Mouse (Mus musculus) lung, postnatal 0 days (tissue): ENCODE data around the gene Chrm4. TPM values are rescaled to one million over a fixed set of nuclear protein-coding genes. Genes with fewer than 3 reads are reported as not detected.

Source experiments
- ATAC-seq: fragments of 200-750 bp; cut with Nextera tagmentation; 2 replicates; pipeline ENCODE4 v1.8.0; 2017; ENCODE audit warnings: moderate library complexity
- DNase-seq: peaks from one replicate; pipeline ENCODE4 v3.0.0-alpha.2; 2016; ENCODE audit warnings: low spot score
- H3K27ac ChIP-seq: fragments of 300-500 bp; sonication (generic); 2 replicates; pipeline ENCODE4 v1.5.1; 2014; ENCODE audit warnings: antibody characterized with exemption, mild to moderate bottlenecking, low read length, mixed read lengths
- H3K27me3 ChIP-seq: fragments of 300-500 bp; sonication (generic); replicated peaks from 2 replicates; pipeline ENCODE4 v1.6.1; 2014; ENCODE audit warnings: low read length, mixed read lengths; ENCODE audit not compliant: insufficient read depth
- H3K36me3 ChIP-seq: fragments of 300-500 bp; sonication (generic); 2 replicates; pipeline ENCODE4 v1.6.1; 2014; ENCODE audit warnings: low read length, mixed read lengths; ENCODE audit not compliant: insufficient read depth
- H3K4me1 ChIP-seq: fragments of 300-500 bp; sonication (generic); 2 replicates; pipeline ENCODE4 v1.6.1; 2014; ENCODE audit warnings: antibody characterized with exemption, low read depth, low read length, mixed read lengths; ENCODE audit not compliant: insufficient read depth
- H3K4me2 ChIP-seq: fragments of 300-500 bp; sonication (generic); replicated peaks from 2 replicates; pipeline ENCODE4 v1.6.1; 2014; ENCODE audit warnings: low read depth, mild to moderate bottlenecking, low read length, moderate library complexity, mixed read lengths
- H3K4me3 ChIP-seq: fragments of 300-500 bp; sonication (generic); 2 replicates; pipeline ENCODE4 v1.5.1; 2014; ENCODE audit warnings: low read depth, low read length
- H3K9ac ChIP-seq: fragments of 300-500 bp; sonication (generic); replicated peaks from 2 replicates; pipeline ENCODE4 v1.6.1; 2014; ENCODE audit warnings: low read depth, mild to moderate bottlenecking
- H3K9me3 ChIP-seq: fragments of 300-500 bp; sonication (generic); 2 replicates; pipeline ENCODE4 v1.6.1; 2016; ENCODE audit warnings: low read length, mixed read lengths
- CTCF ChIP-seq: IDR thresholded peaks from 2 replicates; pipeline ENCODE4 v1.5.1; 2016; ENCODE audit warnings: antibody characterized with exemption, mild to moderate bottlenecking
- EP300 ChIP-seq: IDR thresholded peaks from 2 replicates; pipeline ENCODE4 v1.6.1; 2016; ENCODE audit warnings: antibody characterized with exemption, mild to moderate bottlenecking, control low read depth
- WGBS: fragments of 180-500 bp; shearing (Covaris S2); extraction: QIAGEN DNeasy Blood & Tissue Kit; methylation state at CpG from one replicate; pipeline ENCODE4 v1.1.7; 2014; 5-methylcytosine and 5-hydroxymethylcytosine counted together
- polyA plus RNA-seq: library from polyadenylated mRNA; unstranded; fragments of >200 nt; fragmentation: Nextera tagmentation; extraction: Ambion mirVana; gene quantifications from 2 replicates; pipeline ENCODE4 v1.2.1, GENCODE M21; 2015

The Chrm4 gene
- polyA plus RNA-seq, 1 experiment from 2014 or later, result 0.16 TPM

DNA sequence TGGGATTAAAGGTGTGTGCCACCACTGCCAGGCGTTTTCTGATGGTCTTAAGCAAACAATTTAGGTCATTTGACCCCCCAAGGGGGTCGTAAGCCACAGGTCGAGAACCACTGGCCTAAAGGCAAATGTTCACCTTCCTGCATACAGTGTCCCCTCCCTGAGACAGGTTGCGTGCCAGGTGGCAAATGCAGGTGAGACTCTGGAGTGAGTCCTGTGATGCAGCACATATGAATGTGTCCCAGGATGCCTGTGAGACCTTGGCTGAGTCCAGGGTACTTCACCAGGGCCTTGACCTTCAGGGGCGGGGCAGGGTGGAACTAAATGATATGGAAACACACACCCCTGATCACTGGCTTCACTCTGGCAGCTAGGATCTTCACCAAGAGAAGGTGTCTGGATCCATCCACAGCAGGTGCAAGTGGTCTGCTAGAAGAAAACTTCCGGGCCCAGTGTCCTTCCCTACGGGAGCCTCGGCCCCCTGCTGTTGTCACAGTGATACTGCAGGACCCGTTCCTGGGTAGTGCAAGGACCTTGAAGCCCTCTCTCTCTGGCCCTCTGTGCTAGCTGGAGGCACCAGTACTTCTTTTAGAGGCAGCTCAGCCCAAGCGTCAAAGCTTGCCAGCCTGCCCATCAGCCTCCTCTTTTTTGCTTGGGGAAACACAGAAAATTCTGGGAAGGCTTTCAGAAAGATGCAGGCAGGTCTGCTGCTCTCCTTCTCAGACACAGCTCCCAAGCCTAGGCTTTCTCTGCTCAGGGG lies 31.8 kb downstream of the Chrm4 start:
- Histone ChIP-seq H3K9me3 (no peaks in the 10 kb centered on the region), H3K9ac (no peak overlapping the region), H3K27ac (no peak overlapping the region), H3K4me3 (no peak overlapping the region), H3K4me1 (peaks cover 27% of the 10 kb centered on the region), H3K4me2 (no peak overlapping the region), H3K27me3 (no peaks in the 10 kb centered on the region), H3K36me3 (no peaks in the 10 kb centered on the region)
- ATAC-seq (no peak), DNase-seq (peak; percentile 72)
- WGBS, result 42% methylated on average over 10 of the region's 10 CpGs
- TF ChIP-seq EP300 (no peak), CTCF (peak; percentile 87)

DNA sequence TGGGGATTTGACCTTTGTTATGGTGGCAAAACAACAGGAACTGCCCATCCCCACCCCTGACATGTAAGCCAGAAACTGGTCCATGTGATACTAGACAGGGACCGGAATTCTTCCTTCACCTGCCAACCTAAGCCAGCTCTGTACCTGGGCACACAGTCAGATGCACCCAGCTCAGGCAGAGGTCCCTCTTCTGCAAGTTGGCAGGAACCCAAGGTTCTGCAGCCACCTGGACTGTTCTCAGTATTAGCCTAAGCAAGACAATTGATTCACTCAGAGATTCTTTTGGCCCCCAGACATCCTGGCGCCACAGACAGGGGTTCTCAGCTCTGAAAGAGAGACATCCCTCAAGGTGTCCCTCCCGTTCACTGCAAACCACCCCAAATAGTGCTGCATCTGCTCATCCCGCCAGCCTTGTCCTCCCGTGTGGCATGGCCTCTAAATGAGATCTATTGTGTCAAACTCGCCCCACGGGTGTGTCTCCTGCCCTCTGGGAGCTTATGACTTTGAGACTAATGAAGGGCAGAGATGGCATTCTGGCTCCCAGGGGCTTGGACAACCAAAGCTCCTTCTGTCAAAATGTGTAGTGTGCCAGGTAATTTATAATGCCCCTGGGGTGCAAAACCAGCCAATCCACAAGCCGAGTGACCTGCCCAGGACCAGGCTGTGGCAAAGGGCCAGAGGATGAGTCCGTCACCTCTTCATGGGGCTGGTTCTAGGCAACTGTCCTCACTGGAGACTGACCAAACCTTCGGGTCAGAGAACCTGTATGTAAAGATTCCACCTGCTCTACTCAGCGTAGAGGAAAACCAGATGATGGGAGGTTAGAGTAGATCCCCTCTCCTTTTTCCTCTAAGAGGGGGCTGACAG lies 32.7 kb downstream of the Chrm4 start:
- Histone ChIP-seq H3K27me3 (no peaks in the 10 kb centered on the region), H3K36me3 (no peaks in the 10 kb centered on the region), H3K9ac (no peak overlapping the region), H3K27ac (no peak overlapping the region), H3K4me1 (peaks cover 27% of the 10 kb centered on the region), H3K4me3 (no peak overlapping the region), H3K9me3 (no peaks in the 10 kb centered on the region), H3K4me2 (no peak overlapping the region)
- ATAC-seq, result no peak
- 71% methylated on average over 11 of the region's 11 CpGs for WGBS
- TF ChIP-seq EP300 (no peak), CTCF (no peak)
- no peak for DNase-seq

DNA sequence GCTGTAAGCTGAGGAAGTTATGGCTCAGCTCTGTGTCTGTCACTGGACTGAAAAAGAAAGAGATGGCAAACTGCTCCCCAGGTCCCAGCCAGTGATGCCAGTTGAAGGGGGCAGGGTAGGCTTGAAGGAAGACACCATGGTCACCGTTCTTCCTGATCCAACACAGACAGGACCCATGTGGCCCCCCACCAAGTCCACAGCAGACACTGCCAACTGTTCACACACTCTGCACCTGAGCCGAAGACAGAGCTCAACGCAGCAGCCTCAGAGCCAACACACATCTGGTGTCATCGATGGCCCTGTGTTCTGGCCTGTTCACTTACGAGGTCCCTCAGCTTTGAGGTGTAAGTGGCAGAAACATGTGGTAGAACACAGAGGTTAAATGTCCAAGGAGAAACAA lies 33.4 kb downstream of the Chrm4 start:
- Histone ChIP-seq H3K4me2 (no peak overlapping the region), H3K27ac (no peak overlapping the region), H3K4me1 (peaks cover 21% of the 10 kb centered on the region), H3K9me3 (no peaks in the 10 kb centered on the region), H3K4me3 (no peak overlapping the region), H3K9ac (no peak overlapping the region), H3K27me3 (no peaks in the 10 kb centered on the region), H3K36me3 (no peaks in the 10 kb centered on the region)
- no peak for DNase-seq
- TF ChIP-seq CTCF (no peak), EP300 (no peak)
- ATAC-seq, result no peak
- WGBS, result 85% methylated on average over 5 of the region's 5 CpGs

DNA sequence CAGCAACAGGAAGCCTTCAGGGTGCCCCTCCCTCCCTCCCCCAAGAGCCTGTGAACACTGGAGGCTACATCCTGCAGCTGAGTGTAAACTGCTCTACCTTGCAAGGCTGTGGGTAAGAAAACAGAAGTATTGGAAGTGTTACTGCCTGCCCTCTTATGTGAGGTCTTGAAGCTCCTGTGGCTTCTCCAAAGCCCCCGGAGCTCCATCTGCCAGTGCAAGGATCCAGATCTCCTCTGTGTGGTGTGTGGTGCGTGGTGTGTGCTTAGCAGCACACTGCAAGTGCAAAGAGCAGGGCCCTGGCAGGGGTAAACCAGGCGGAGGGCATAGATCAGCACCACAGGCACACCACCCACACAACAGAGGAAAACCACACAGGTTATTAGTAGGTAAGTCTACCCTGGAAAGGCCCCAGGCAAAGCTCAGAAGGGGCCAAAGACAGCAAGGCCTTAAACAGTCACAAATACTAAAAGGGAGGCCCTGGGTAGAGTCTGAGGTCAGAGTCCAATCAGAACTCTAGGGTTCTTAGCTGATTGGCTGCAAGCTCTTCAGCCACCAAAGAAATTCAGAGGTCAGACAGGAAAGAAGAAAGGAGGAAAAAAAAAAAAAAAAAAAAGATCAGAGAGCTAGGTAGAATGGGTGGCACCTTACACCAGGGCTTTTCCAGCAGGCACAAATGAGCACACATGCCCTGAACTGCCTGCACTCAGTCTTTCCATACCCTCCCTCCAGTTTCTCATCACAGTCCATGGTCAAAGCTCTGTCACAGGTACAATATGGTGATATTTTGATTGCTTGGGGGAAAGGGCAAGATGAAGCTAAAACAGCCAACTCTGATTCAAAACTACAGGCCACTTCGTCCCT lies 35.1 kb downstream of the Chrm4 start:
- Histone ChIP-seq H3K4me2 (peak overlapping the region; percentile 80), H3K9me3 (no peaks in the 10 kb centered on the region), H3K4me3 (peak overlapping the region; percentile 80), H3K27me3 (no peaks in the 10 kb centered on the region), H3K27ac (peak overlapping the region; percentile 64), H3K9ac (no peak overlapping the region; the same call in 1 of the 2 replicates), H3K4me1 (peaks cover 10% of the 10 kb centered on the region), H3K36me3 (no peaks in the 10 kb centered on the region)
- no peak for TF ChIP-seq EP300
- TF ChIP-seq CTCF, result no peak
- DNase-seq, result peak; percentile 43
- WGBS, result 43% methylated on average over 4 of the region's 4 CpGs
- no peak for ATAC-seq

DNA sequence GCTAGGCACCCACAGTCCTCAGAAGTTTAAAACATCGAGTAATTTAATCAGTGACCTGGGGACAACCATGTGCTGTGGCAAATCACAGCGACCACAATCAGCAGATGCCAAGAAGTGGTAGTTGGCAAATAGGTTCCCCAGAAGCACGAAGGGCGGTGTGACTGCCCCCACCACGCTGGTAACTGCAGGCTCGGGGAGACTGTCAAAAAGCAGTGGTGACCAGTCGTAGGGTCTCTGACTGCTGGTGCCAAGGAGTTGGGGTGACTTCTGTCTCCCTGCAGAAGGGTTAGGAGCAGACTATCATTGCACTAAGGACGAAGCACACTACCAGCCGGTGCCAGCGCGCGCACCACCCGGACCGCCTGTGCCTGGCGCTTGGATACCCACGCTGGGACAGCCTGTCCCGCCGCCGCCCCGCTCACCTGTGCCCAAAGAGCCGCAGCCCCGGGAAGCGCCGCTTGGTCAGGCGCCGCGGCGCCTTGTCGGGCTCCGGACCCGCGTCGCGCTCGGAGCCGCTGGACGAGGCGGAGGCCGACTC lies 35.9 kb downstream of the Chrm4 start:
- DNase-seq (no peak), ATAC-seq (peak; percentile 19)
- Histone ChIP-seq H3K36me3 (no peaks in the 10 kb centered on the region), H3K4me2 (peak overlapping the region; percentile 80), H3K9ac (peak overlapping the region; percentile 66), H3K9me3 (no peaks in the 10 kb centered on the region), H3K4me1 (peaks cover 9% of the 10 kb centered on the region), H3K27me3 (no peaks in the 10 kb centered on the region), H3K4me3 (peak overlapping the region; percentile 80), H3K27ac (peak overlapping the region; percentile 91)
- WGBS, result 0% methylated on average over 30 of the region's 39 CpGs
- TF ChIP-seq EP300 (no peak), CTCF (no peak)
